Mouse (Mus musculus): ENCODE results near the gene Ptpn3. TPM values are rescaled to one million over a fixed set of nuclear protein-coding genes. Genes with fewer than 3 reads are reported as not detected.

Gene Ptpn3
- total and polyA plus RNA-seq, 3 experiments: 0.08 to 0.14 (median 0.09) TPM

DNA sequence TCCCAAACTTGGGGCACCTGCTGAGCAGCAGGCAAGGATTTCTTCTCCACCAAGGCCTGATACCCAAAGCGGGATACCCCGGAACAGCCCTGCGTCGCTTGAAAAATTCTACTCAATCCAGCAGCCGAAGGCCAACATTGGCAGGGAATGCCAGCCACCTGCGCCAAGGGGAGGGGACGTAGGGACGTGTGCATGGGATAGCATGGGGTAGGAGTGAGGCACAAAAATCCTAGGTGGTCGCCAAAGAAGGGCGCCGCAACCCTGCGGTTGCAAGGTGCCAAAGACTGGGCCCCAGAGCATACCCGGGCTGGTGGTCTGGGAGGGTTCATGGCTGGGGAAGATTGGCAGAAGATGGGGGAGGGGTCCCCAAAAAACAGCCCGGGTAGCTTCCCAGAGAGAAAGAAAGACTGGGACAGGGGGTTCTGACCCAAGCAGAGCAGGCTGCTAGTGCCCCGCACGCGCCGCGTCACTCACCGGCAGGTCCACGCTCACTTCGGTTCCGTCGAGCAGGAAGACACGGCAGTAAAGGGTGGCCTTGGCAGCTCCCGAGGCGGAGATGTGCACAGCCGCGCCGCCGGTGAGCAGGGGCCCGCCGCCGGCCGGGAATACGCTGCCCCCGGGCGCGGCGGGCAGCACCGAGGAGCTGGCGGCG lies 159.1 kb downstream of the Ptpn3 start:
- Histone ChIP-seq H3K4me3 (replicated peaks in 1 of 3; ENCODE audit: low read depth in 2 of 3, low read length in 2 of 3, poor library complexity in 1 of 3) (peak overlapping the region in 2 of 3 experiments; percentile 38 to 70), H3K27me3 (replicated peaks) (peaks cover 55% of the 10 kb centered on the region), H3K9me3 (replicated peaks; ENCODE audit: low read length) (no peaks in the 10 kb centered on the region), H3K79me2 (replicated peaks; ENCODE audit: control insufficient read depth, extremely low read depth, insufficient read depth, poor library complexity, severe bottlenecking) (no peaks in the 10 kb centered on the region), H3K36me3 (replicated peaks in 1 of 2; ENCODE audit: control insufficient read depth in 1 of 2, insufficient read depth in 1 of 2, low read length in 1 of 2) (no peaks in the 10 kb centered on the region), H3K4me1 (ENCODE audit: control insufficient read depth in 1 of 2, insufficient read depth in 2 of 2) (peaks cover 5 to 11% of the 10 kb centered on the region in 2 experiments), H3K9ac (ENCODE audit: insufficient read depth, low read depth) (peak overlapping the region; percentile 89), H3K4me2 (ENCODE audit: insufficient read depth, low read depth, poor library complexity, severe bottlenecking) (peak overlapping the region; percentile 83), H3K27ac (ENCODE audit: insufficient read depth, low read depth) (no peak overlapping the region)
- dilution Hi-C loops (cut with MboI; ENCODE audit: extremely low pct_ligation_motif_present, extremely low pct_unique_long_range_greater_than_20kb, low sequenced_read_pairs) (no loop called here), in situ Hi-C loops (cut with MboI; ENCODE audit: low pct_ligation_motif_present, low pct_unique_long_range_greater_than_20kb, low sequenced_read_pairs) (no loop called here)
- DNase-seq (ENCODE audit: extremely low read depth): no peak
- no peak for TF ChIP-seq JUN (IDR thresholded peaks at IDR 0.05; ENCODE audit: insufficient read depth, low read depth, low read length)
- no peak for TF ChIP-seq CHD1 (IDR thresholded peaks at IDR 0.05; ENCODE audit: low read depth, low read length)
- TF ChIP-seq SMC3 (IDR thresholded peaks at IDR 0.05; ENCODE audit: low read depth, low read length): no peak
- TF ChIP-seq BHLHE40 (IDR thresholded peaks at IDR 0.05; ENCODE audit: low read depth, low read length): no peak
- no peak for TF ChIP-seq POLR2A (IDR thresholded peaks at IDR 0.05; ENCODE audit: low read depth, low read length)
- TF ChIP-seq IRF4 (IDR thresholded peaks at IDR 0.05; ENCODE audit: low read depth, low read length): no peak
- no peak for TF ChIP-seq POLR2AphosphoS2 (IDR thresholded peaks at IDR 0.05; ENCODE audit: low read depth, low read length)
- TF ChIP-seq MAX (IDR thresholded peaks at IDR 0.05; ENCODE audit: low read length): no peak
- no peak for TF ChIP-seq HCFC1 (IDR thresholded peaks at IDR 0.05; ENCODE audit: low read depth, low read length)
- TF ChIP-seq USF2 (conservative IDR thresholded peaks at IDR 0.05; ENCODE audit: low read depth, low read length): no peak
- no peak for TF ChIP-seq RCOR1 (conservative IDR thresholded peaks at IDR 0.05; ENCODE audit: low read depth, low read length)
- TF ChIP-seq SIN3A (IDR thresholded peaks at IDR 0.05; ENCODE audit: low read length): no peak
- TF ChIP-seq ZNF384 (IDR thresholded peaks at IDR 0.05; ENCODE audit: low read depth, low read length): no peak
- TF ChIP-seq ELF1 (IDR thresholded peaks at IDR 0.05; ENCODE audit: low read depth, low read length): no peak
- no peak for TF ChIP-seq ETS1 (conservative IDR thresholded peaks at IDR 0.05; ENCODE audit: low read depth, low read length)
- TF ChIP-seq MEF2A (IDR thresholded peaks at IDR 0.05; ENCODE audit: borderline replicate concordance, low read depth, low read length): no peak
- no peak for TF ChIP-seq CTCF (conservative IDR thresholded peaks at IDR 0.05 in 1 of 2, IDR thresholded peaks at IDR 0.05 in 1 of 2; ENCODE audit: low read depth in 2 of 2, low read length in 2 of 2)
- TF ChIP-seq NRF1 (IDR thresholded peaks at IDR 0.05; ENCODE audit: low read depth, low read length): no peak
- no peak for TF ChIP-seq ZC3H11A (IDR thresholded peaks at IDR 0.05; ENCODE audit: low read depth, low read length)
- TF ChIP-seq JUND (conservative IDR thresholded peaks at IDR 0.05; ENCODE audit: low read depth, low read length): no peak

GRCm38 (mm10) chr4:57141908-57142361 lies 159.7 kb downstream of the Ptpn3 start:
- no peak for DNase-seq (ENCODE audit: extremely low read depth)
- dilution Hi-C loops (cut with MboI; ENCODE audit: extremely low pct_ligation_motif_present, extremely low pct_unique_long_range_greater_than_20kb, low sequenced_read_pairs): no loop called here
- no peak overlapping the region for H3K4me2 ChIP-seq (ENCODE audit: insufficient read depth, low read depth, poor library complexity, severe bottlenecking)
- no peak overlapping the region for H3K4me3 ChIP-seq (replicated peaks in 1 of 3; ENCODE audit: low read depth in 2 of 3, low read length in 2 of 3, poor library complexity in 1 of 3)
- H3K9ac ChIP-seq (ENCODE audit: insufficient read depth, low read depth): no peak overlapping the region
- H3K27ac ChIP-seq (ENCODE audit: insufficient read depth, low read depth): no peak overlapping the region
- H3K9me3 ChIP-seq (replicated peaks; ENCODE audit: low read length): no peaks in the 10 kb centered on the region
- peaks cover 10 to 13% of the 10 kb centered on the region in 2 experiments for H3K4me1 ChIP-seq (ENCODE audit: control insufficient read depth in 1 of 2, insufficient read depth in 2 of 2)
- H3K36me3 ChIP-seq (replicated peaks in 1 of 2; ENCODE audit: control insufficient read depth in 1 of 2, insufficient read depth in 1 of 2, low read length in 1 of 2): no peaks in the 10 kb centered on the region
- no peaks in the 10 kb centered on the region for H3K79me2 ChIP-seq (replicated peaks; ENCODE audit: control insufficient read depth, extremely low read depth, insufficient read depth, poor library complexity, severe bottlenecking)
- TF ChIP-seq MYC (IDR thresholded peaks at IDR 0.05; ENCODE audit: low read depth, low read length): no peak
- no peak for TF ChIP-seq PAX5 (IDR thresholded peaks at IDR 0.05; ENCODE audit: low read length)
- TF ChIP-seq HCFC1 (IDR thresholded peaks at IDR 0.05; ENCODE audit: low read depth, low read length): no peak
- TF ChIP-seq EP300 (IDR thresholded peaks at IDR 0.05; ENCODE audit: low read length): no peak
- no peak for TF ChIP-seq MAFK (IDR thresholded peaks at IDR 0.05; ENCODE audit: insufficient replicate concordance, low read length)
- TF ChIP-seq MAX (IDR thresholded peaks at IDR 0.05; ENCODE audit: low read length): no peak
- TF ChIP-seq SIN3A (IDR thresholded peaks at IDR 0.05; ENCODE audit: low read length): no peak
- TF ChIP-seq JUND (conservative IDR thresholded peaks at IDR 0.05; ENCODE audit: low read depth, low read length): no peak
- no peak for TF ChIP-seq MAZ (IDR thresholded peaks at IDR 0.05; ENCODE audit: low read depth, low read length)
- no peak for TF ChIP-seq MXI1 (IDR thresholded peaks at IDR 0.05; ENCODE audit: low read depth, low read length)
- TF ChIP-seq CTCF (conservative IDR thresholded peaks at IDR 0.05 in 1 of 2, IDR thresholded peaks at IDR 0.05 in 1 of 2; ENCODE audit: low read depth in 2 of 2, low read length in 2 of 2): no peak
- TF ChIP-seq TBP (conservative IDR thresholded peaks at IDR 0.05; ENCODE audit: low read depth, low read length): no peak
- TF ChIP-seq RAD21 (IDR thresholded peaks at IDR 0.05; ENCODE audit: low read depth, low read length): no peak
- TF ChIP-seq POLR2A (IDR thresholded peaks at IDR 0.05; ENCODE audit: low read depth, low read length): no peak
- TF ChIP-seq MEF2A (IDR thresholded peaks at IDR 0.05; ENCODE audit: borderline replicate concordance, low read depth, low read length): no peak
- TF ChIP-seq ZC3H11A (IDR thresholded peaks at IDR 0.05; ENCODE audit: low read depth, low read length): no peak
- H3K27me3 ChIP-seq (replicated peaks): peaks cover 55% of the 10 kb centered on the region
- in situ Hi-C loops (cut with MboI; ENCODE audit: low pct_ligation_motif_present, low pct_unique_long_range_greater_than_20kb, low sequenced_read_pairs): no loop called here
